Mouse (Mus musculus) cerebellum, adult 11-12 months (tissue): Measurements from ENCODE around the gene Rapgef1.
A peak's percentile ranks its signal among the peaks of the same experiment; 100 is the strongest.

Source experiments
- DNase-seq: peaks from one replicate; pipeline ENCODE4 v3.0.0; 2022

The Rapgef1 gene

DNA sequence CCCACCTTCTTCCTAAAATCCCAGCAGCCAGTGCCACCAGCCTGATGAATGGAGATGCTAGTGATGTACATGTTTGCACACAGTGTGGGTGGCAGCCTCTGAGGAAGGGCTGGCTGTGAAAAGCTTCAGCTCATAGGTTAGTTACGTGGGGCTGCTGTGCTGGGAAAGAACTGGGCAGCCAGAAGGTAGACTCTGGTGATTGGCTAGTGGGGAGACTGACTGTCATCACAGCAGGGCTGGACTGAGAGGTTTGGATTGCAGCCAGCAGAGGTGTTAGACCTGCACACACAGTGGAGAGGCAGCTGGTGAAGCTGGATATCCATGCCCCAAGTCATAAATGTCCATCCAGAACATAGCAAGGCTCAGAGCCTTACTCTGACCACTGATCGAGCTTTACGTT is 27.1 kb downstream of the Rapgef1 start:
- no peak for DNase-seq

DNA sequence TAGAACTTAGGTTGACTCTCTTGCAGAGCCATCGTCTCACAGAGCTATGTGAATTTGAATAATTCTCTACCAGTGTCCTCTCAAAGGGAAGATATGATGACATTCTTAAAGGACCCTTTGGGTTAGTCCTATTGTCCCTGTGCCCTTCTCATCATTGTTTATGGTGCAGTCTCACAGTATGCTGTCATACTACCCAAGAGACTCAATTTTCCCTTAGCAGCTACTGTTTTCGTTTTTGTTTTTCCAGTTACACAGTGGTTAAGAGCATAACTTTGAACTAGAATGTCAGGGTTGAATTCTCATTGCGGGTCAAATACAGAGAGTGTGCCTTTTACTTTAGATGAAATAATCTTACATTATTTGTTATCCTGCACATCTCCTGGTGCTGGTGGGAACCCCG is 27.6 kb downstream of the Rapgef1 start:
- DNase-seq: no peak

DNA sequence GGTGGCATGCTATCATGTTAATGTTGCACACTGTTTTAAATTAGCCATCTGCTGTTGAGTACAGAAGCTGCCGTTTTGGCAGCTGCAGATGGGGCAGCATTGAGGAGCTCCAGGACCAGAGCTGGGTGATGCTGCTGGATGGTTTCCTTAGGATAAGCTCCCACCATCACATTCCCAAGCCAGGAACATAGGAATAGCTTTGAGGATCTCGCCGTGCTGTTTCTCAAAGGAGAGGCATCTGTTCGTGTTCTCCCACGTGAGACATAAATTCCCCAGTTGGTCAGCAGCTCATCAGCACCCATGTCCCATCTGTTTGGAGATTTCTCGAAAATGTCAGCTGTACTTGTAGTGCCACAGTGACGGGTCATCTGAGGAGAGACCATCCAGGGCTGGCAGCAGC is 28.3 kb downstream of the Rapgef1 start:
- no peak for DNase-seq

DNA sequence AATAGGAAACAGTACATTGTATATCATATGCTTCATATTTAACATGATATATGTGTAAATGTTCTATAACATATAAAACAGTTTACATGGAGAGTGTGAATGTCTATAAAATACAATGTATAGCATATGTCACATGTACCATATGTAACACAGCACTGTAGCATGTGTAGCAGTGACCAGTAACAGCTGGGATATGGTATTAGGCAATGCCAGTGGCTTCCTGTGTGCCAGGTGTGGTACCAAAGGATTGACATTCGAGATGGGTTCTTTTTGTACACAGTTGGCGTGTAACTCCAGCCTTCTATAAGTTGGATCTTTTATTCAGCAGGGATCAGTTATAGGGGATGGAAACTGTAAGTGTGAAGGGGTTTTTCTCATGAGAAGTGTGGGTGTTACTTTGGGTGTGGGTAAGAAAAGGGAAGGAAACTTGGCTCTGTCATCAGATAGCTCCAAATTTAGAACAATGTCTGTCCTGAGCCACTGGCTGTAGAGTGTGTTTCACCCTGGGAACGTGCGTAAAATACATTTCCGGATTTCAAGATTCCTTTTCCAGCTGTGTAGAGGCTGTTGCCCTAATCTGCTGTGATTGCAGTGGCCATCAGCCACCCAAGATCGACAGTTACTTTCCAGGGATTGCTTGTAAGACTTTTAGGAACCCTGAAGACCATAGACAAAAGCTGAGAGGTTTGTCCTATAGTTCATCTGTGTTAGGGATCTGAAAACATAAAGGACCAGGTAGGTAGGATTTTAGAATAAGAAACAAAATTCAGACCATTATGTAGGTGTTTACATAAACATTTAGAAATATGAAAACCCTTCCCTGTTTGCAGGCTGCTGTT is 29.7 kb downstream of the Rapgef1 start:
- no peak for DNase-seq

DNA sequence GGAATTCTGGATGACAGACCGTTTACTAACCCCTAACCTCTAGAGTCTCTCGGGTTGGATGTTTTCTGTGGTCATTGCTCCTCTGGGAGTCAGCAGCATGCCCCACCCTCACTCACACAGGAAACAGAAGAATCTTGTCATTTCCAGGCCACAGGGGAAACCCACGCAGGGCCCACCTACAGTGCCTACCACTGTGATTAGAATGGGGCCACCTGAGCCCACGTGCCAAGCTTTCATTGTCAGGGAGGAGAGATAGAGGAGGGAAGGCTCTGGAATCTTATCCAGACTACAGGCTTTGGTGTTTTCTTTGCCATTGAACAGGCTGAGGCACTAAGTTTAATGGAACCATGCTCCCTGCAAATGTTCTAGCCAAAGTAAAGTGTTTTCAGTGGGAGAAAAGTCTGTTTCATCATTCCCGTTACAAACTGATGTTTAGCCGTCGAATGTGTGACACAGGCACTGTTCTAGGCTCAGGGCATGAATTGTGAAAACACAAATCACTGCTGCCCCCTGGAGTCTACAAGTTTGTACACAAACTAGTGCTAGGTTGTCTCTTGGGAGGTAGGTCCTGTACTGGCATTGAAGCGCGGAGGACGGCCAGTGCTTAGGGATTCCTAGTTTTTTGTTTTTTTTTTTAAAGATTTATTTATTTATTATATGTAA is 30.4 kb downstream of the Rapgef1 start:
- no peak for DNase-seq

DNA sequence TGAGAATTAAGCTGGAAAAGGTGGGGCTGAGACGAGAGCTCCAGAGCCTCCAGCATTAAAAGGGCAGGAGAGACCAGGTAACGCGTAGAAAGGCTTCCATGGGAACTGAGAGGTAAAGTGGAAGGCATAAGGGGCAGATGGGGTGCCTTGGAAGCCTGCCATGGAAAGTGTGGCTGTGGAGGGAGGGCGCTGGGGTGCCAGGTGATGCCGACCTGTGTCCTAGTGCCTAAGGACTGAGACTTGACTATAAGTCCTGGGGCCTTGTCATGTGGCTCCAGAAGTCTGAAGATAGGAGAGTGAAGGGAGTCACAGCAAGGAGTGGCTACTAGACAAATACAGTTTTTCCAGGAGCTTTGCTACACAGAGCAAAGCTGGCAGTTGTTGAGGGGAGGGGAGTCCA is 32.4 kb downstream of the Rapgef1 start:
- peak; percentile 62 for DNase-seq

DNA sequence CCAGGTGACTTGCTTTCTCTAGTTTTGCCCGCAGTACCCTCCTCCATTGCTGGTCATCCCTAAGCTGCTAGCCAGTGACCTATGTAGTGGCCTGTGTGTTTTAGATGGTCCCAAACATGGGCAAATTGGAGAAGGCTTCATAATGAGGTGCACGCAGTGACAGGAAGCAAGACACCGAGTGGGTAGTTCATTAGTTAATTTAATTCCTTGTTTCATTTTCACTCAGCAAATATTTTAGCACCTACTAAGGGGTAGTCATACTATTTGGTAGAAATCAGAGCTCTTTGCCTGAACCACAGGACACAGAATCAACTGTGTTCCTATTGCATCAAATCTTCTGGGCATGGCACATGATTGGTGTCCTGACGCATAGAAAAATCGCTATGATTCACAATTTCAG is 35.9 kb downstream of the Rapgef1 start:
- no peak for DNase-seq

DNA sequence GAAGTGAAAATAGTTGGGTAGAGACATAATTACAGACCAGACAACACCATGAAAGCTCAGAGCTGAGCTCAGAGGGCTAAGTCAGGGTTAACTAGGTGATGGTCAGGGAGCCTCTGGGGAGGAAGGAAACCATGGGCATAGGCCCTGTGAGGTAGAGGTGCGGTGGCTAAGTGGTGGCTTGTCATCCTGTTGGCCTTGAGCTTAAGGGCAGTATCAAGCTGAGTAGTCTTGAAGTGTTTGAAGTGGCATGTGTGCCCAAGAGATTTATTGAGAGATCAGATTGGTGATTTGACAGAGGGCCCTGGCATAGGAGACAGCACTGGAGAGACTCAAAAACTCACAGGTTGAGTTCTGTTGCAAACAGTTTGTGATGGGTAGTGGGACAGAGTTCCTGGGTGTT is 36.6 kb downstream of the Rapgef1 start:
- no peak for DNase-seq

DNA sequence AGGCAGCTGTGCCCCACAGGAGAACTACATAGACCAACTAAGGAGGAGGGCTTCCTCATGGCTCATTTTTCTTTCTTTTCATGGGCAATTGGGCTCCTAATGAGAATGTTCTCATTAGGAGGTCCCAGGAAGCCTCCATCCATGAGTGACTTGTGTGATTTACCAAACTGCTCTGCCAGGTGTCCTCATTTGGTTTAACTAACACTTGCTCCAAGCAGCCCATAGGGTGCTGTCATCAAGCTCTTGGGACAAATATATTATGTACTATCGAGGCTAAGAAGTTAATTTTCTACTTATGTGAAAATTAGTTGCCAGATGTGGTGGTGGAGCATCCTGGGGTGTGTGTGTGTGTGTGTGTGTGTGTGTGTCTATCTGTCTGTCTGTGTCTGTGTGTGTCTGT is 37.6 kb downstream of the Rapgef1 start:
- DNase-seq: no peak

DNA sequence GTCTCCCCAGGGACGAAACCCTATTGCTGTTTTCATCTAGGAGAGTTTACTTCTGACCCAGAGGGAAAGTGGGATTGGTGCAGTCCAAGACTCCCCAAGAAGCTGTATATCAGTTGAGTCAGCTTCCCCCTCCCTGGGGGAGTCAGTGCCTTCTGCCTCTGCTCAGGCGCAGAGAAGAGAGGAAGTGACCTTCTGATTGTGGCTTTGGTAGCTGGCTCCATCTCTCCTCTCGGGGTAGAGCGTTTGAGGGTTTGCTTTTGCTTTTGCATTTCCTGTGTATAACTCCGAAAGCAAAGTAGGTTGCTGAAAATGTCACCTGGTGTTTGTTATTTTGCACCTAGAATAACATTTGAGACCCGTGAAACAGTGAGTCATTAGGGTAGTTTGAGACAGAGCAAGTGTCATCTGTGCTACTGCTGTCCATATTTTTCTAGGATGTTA is 42.3 kb downstream of the Rapgef1 start:
- no peak for DNase-seq

DNA sequence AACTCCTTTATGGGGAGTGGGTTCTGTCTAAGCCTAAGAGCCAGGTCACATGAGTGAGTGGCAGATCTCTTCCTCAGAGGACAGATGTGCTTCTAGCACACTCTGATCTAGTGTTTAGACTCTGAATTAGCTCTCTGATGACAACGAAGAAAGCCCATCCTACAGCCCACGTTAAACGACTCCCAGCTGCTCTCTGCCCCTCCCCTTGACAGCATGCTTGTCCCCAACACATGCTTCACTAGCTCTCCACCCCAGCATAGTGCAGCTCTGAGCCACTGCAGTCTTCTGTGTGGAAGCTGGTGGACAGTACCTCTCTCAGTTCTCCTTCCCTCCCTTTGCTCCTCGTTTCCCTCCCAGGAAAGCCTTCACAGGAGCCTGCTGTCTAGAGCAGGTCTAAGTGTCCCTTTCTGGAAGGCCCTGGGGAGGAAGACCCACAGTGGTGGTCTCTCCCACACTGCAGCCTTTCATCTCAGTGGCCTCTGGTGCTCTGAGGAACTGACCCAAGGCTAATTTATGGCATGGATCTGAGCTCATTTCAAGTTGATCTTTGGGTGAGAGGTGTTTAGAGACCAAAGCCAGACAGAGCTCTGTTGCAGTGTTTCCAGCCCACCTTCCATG is 43.8 kb downstream of the Rapgef1 start:
- no peak for DNase-seq

DNA sequence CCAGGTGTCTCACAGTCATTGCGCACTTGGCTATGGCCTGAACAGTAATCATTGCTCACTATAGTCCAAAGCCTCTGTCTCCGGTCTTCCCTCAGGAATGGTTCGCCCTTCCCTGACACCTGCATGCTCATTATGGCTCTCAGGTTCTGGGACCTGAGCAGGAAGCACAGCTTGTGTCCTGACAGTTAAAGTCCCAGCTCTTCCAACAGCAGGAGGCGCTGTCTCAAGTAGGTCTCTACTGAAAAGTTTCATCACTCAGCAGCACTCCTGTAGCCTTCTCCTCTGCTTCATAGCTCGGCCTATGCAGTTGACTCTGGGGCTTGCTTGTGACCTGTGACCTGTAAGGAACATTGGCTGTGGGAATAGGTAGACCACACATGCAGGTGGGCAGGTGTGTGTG is 45.9 kb downstream of the Rapgef1 start:
- DNase-seq: no peak

DNA sequence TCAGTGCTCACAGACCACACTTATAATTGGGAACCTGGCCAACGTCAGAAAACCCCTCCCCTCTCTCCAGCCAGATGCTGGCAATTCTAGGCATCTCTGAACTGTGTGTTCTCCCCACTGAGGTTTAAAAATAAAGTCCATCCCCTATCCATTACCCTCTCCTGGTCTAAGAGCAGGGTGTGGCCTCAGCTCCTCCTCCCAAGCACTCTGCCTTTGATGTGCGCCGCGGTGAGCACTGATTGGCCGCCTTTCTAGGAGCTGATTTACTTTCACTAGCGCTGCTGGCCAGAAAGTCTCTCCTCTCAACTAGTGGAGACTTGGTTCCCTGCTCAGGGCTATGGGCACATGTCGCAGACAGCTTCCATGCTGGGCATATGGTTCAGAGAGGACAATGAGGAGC is 47.1 kb downstream of the Rapgef1 start:
- no peak for DNase-seq

DNA sequence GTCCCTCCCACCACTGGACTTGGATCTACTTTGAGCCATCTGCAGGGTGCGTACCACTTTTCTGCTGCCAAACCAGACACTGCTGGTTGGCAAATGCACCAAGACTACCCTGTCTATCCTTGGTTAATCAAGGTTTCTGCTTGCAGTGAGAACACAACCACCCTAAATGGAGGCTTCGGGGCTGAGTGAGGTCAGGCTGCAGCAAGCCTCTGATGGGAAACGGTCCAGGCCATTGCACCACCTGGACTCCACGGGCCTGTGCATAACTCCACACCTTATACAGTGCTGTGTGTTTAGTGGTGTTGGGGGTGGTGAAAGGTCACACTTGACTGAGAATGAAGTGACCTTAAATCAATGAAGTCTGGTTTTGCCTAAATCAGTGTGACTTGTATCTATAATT is 47.6 kb downstream of the Rapgef1 start:
- peak; percentile 45 for DNase-seq

DNA sequence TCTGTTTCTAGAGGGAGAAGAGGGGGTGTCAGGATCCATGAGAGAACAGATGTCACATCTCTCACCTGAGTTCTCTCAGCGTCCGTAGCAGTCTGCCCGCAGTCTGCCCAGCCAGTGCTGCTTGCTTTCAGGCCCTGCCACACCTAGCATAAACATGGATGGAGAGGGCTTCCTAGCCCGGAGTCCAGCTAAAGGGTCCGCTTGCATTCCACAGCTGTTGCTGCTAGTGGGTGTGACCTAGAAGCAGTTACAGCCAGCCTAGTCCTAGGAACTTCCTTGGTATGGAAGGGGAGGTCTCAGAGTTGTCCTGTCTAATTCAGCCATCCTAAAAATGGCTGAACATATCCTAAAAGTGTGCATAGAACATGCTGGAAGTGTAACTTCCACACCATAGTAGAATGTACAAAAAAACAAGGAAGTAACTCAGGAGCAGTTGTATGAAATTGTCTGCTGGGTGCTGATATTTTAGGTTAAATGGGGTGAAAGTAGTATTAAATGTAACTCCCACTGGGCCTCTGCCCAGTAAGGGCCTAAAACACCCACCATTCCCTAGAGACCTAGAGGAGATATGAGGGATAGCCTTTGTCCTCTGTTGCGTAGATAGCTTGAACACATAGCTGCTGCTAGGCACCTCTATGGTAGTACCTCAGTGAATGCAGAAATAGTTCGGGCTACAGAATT is 48.6 kb downstream of the Rapgef1 start:
- DNase-seq: no peak

DNA sequence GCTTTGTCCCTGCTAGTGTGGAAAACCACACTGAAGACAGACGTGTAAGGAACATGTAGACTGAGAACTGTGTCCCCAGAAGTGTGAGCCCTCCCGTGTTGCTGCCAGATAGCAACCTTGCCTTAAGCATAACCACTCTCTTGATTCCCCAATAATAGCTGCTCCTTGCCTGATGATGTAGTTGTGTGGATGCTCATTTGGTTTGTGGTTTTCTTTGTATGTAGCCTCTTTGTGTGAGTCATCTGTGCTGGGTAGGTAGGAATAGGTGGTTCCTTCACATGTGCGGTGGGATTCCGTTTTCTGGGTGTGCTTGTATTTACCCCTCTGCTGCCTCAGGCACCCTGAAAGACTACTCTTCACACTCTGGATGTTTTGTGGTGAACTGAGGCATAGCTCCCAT is 49.4 kb downstream of the Rapgef1 start:
- no peak for DNase-seq

DNA sequence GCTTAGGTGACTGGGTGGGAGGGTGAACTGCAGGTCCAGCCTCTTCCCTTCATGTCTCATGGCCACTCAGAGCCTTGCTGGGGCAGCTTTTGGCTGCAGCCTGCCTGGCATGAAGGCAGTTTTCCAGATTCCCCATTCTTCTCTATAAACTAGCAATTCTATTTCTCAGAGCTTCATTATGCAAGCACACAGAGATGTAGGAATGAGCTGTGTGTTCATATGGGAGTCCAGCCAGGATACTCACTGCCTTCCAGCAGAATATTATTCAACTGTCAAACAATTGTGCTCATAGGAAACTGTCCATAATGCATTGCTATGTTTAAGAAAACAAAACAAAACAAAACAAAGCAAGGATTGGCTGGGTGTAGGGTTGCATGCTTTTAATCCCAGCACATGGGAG is 50.2 kb downstream of the Rapgef1 start:
- DNase-seq: peak; percentile 44

DNA sequence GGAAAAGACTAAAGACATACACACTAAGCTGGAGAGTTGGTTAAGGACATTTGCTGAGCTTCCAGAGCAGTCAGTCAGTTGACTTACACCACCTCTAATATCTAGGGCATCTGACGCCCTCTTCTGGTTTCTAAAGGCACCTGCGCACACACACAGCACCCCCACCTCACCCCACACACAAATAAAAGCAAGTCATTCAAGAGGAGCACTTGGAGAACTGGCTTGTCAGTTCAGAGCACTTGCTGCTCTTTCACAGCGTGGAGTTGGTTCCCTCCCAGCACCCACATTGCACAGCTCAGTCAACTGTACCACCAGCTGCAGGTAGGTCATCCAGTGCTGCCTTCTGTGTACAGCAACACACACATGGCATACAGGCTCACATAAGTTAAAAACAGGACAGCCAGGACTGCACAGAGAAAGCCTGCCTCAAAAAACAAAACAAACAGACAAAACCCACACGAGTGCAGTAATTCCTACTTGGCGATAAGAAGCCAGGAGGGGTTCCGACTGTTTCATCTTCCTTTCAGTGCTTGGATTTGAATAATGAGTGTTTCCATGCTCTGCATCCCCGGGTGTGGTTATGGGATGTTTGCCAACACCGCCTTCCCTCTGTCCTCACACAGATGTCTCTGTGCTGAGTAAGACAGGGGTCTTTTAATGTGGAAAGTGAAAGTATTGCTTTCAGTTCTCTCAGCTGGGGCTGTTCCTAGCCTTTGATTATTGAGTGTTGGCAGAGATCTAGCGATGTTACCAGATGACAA is 50.9 kb downstream of the Rapgef1 start:
- peak; percentile 79 for DNase-seq

DNA sequence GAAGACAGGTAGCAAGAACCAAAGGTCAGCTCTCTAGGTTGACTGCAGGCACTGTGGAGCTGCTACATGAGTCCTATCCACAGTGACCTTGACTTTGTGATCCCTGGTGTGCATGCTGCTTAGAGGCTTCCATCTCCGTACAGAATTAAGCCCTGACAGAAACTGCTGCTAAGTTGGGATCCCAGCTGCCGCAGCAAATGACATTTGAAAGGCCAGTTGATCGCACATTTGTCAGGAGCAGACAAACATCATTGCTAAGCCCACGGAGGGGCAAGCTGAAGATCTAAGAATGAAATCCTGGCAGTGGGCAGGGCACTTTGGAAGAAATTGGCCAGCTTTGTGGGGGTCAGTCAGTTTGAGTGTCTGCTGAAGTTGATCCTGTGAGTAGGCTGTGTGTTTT is 51.9 kb downstream of the Rapgef1 start:
- DNase-seq: no peak

DNA sequence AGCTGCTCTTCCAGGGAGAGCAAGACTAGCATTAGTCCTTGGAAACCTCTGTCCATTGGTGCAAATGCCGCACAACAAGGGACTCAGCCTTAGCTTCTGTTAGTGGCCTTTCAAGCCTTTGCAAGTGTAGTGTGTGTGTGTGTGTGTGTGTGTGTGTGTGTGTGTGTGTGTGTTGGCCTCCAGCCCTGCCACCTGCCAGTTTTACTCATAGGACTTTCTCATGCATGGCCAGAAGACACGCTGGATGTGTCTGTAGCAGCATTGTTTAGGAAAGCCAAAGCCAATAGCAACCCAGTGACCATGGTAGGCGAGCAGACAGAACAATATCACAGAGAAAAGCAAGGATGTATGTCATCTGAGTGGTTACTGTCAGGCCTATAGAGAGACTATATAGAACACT is 52.3 kb downstream of the Rapgef1 start:
- DNase-seq: no peak

DNA sequence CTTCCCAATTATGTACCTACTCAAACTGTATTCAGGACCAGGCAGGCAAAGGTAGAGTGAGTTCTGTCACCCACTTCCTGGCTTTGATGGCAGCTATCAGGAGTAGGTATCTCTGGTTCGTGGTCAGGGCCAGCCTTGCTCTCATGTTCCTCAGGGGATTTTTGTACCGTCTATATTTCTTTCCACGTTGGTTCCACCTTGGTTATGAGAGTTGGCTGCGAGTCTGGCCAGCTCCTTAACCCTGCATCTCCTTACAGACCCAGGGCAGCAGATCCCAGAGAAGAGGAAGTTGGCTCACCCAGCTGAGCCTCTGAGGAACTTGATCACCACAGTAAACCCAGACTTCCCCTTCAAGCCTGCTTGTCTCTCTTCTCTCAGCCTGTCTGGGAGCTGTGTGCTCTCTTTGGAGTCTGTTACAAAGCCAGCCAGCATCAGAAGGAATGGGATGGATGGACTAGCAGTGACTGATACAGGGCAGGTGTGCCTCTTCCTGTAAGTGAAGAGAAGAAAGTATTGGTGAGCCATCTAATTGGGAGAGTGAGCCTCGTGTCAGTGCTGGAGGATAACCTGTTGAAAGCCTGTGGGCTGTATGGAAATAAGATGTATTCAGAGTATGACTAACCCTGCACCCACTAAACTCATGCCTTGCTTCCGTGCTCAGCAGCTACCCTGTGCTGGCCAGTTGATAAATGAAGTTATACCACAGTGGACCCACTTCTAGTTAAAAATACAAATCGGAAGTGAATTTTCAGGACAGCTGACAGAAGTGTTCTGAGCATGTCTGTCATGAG is 53.4 kb downstream of the Rapgef1 start:
- DNase-seq: no peak

DNA sequence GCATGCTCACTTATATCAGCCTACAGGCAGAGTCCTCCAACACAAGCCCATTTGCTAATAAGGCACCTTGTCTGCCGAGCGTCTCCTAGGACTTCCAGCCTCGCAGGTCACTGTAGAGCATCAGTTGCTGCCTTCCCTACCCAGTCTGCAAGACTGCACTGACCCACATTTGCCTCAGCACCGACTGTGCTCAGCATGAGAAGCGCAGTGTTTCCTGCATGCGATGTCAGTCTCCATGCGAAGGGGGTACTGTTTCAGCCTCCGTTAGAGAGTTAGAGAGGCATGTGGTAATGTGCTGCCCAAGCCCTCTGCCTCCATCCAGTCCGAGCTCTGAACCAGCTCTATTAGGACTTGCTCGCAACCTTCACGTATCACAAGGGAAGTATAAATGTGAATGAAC is 54.6 kb downstream of the Rapgef1 start:
- no peak for DNase-seq
